Mouse (Mus musculus): ENCODE measurements at regions not wholly inside any gene's neighbourhood (a gene's known extent, or its start where the extent isn't known, plus 50 kb on each side); places are given as distances from the start of the nearest gene placed in this dataset.
A peak's percentile ranks its signal among the peaks of the same experiment; 100 is the strongest.

DNA sequence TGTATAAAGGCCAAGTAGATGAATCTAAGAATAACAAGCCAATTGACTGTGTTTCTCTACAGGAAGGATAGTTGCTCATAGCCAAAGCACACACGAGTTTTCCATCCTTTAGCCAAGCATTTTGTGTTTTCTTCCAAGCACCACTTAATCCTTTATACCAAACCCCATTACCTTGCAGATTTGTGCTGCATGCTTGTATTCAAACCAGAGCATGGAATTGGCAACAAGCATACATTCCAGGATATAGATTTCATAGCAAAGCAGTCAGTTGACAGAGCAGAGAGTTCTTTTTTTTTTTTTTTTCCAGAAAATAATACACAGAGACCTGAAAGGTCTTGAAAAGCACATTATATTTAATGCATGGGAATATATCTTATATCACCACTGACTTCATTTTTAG is 169.9 kb downstream of the Pom121l12 start:
- no peak for DNase-seq (ENCODE audit: low read depth, low spot score)

DNA sequence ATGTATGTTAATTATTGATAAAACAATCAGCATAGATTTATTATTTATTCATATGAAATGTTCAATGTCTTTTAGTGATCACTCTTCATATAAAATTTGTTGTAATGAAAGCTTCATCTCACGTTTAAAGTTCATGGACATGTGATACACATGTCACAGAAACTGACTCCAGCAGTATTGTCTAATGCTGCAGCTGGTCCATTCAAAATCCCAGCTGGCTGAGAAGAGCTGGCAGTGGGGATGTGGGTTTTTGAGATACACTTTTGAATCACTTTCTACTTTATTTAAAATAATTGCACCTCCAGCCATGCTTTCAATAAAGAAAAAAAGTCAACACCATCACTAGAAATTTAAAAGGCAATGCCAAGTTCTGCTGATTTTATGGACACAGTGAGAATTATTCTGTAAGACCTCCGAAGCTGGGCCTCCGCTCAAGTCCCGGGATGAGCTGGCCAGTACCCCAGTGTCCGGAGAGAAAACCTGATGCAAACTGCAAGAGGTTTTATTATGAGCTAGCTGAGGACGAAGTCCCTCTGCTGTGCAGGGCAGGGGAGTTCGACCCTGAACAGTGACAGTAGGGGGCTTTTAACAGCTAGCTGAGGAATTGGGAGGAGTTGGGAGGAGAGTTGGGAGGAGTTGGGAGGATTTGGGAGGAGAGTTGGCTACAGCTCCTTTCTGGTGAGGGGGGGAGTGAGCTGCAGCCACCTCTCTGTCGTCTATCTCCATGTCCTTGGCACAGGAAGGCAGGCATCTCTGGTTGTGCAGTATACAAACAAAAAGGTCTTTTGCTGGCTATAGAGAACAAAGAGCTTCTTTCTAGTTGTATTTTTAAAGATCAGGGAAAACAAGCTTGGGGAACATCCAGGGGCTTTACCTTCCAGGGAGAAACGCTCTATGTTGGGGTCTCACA is 170.6 kb downstream of the Pom121l12 start:
- no peak for DNase-seq (ENCODE audit: low read depth, low spot score)

DNA sequence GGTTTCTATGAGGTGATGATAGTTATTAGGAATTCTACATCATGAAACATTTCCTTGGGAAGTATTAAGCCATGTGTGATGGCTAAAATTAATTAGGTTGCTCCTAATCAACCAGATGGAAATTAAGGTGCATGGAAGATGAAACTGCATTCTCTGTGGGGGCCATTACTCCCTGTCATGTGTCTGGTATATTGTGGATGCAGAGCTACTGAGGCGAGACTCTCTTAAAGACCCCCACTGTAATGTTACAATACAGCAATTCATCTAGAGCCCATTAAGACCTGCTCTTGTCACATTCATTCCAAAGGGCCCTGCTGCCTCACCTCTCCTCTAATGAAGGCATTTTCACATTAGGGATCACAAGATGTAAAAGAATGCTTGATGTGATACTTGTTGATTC is 199.2 kb downstream of the Pom121l12 start:
- no peak for DNase-seq (ENCODE audit: low read depth, low spot score)

DNA sequence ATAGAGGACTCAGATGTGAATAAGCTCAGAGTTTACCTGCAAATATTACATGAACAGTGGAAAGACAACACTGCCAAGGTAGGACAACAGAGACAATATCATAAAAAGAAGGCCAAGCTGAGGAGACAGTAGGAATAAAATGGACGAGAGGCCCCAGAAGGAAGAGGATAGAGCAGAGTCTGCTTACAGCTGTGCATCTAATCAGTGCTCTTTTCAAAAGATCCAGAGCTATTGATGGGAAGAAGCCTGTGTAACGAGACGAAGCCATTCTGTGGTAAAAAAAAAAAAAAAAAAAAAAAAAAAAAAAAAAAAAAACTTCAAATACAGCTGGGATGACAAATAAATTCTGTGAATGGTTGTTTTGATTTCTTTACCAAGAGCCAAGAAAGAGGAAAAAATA is 200.2 kb downstream of the Pom121l12 start:
- no peak for DNase-seq (ENCODE audit: low read depth, low spot score)

DNA sequence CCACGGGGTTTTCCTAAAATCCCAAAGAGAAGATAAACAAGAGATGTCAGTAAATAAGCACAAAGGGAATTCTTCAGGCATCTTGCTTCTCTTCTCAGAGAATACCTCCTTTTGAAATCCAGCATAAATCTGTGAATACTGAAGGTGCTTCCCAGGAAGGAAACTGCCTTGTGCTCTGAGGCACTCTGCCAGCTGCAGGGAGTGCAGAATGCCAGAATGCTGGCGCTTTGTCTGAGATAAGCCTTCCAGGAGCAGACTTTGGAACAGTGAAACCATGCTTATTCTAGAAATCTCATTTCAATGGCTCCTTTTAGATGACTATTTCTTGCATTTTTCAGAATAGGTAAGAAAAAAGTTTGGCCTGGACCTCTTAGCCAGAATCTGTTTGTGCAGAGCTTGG is 219.9 kb downstream of the Pom121l12 start:
- peak; percentile 6 for DNase-seq (ENCODE audit: low read depth, low spot score)

All from brain, embryonic 18.5 days (tissue).